ENCODE assay signal across 9 mouse cellular contexts in the genomic region with DNA sequence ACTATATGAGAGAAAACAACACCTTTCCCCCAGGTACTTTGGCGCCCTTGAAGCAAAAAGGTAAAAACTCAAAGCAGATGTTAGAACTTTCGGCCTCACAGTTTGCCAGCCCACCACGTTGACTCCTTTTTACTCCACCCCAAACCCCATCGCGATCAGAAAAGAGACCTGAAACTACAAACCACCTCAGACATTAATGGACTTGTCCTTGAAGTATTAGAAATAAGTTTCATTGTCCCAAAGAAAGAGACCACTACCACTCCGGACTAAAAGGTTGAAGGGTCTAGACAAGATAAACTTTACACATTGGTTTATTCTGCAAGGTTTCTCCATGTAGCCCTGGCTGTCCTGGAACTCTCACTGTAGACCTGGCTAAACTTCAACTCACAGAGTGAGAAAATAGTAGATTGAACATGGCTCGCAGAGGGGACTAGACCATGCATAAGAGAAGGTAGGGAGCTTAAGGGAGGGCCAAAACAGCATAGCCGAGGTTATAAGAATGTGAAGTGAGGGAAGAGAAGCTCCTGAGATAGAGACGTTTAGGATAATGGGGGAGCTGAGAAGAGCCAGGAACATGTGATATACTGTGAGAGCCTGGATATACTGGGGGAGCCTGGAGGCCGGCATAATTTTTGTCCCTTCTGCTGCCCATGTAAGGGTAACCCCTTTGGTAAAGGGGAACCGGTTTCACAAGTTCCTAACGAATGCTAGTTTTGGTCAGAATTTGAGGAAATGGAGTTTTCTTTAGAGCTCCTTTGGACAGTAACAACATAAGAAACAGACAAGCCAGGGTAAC. TPM values are rescaled to one million over a fixed set of nuclear protein-coding genes. Genes with fewer than 3 reads are reported as not detected.
A peak's percentile ranks its signal among the peaks of the same experiment; 100 is the strongest.
DNase-seq lines count a peak whose midpoint lies in the region; ATAC-seq and TF ChIP-seq lines count a peak whose summit lies in the region.
"Had no signal": no experiment of that assay in that cellular context is flagged by ENCODE, and none has a peak within 500 bp of the region (broad histone marks: within the 10 kb centered on the region; RNA-seq: fewer than 3 reads in every experiment).

No protein-coding gene starts in this region.

- no peak for TF ChIP-seq POLR2A in testis, adult 2 months (IDR thresholded peaks at IDR 0.05; ENCODE audit: control insufficient read depth, low read depth, low read length)

- WGBS in liver, embryonic 15.5 days (ENCODE audit: insufficient replicate concordance): 48% methylated on average over 12 of the region's 12 CpGs

- ATAC-seq in granulocyte monocyte progenitor cell, adult 5-6 weeks (replicated peaks; ENCODE audit: poor library complexity, severe bottlenecking): peak; percentile 55
- no peak for ATAC-seq in liver, embryonic 15.5 days (ENCODE audit: insufficient read depth)

- H3K9ac ChIP-seq in liver, embryonic 15.5 days: peak overlapping the region; percentile 51

- no peak for DNase-seq in testis, postnatal 10 days (ENCODE audit: low spot score)
- no peak for DNase-seq in embryo, embryonic 10 days (ENCODE audit: low spot score)
- no peak for DNase-seq in layer of hippocampus, adult 8-10 months (ENCODE audit: low spot score in 2 of 2)
- DNase-seq in gastrocnemius, postnatal 25 days: no peak

- peak overlapping the region; percentile 71 for H3K4me3 ChIP-seq in testis, adult 2 months (ENCODE audit: control insufficient read depth, low read depth, low read length)
- peak overlapping the region; percentile 72 for H3K4me3 ChIP-seq in liver, embryonic 15.5 days (replicated peaks)

- TF ChIP-seq CTCF in testis, adult 2 months (IDR thresholded peaks at IDR 0.05; ENCODE audit: control insufficient read depth, insufficient read depth, insufficient replicate concordance, low read depth, low read length): no peak

- H3K36me3 ChIP-seq in testis, adult 2 months (ENCODE audit: control insufficient read depth, insufficient read depth, low read length): no peaks in the 10 kb centered on the region
- H3K36me3 ChIP-seq in liver, embryonic 15.5 days (replicated peaks): peaks cover 28% of the 10 kb centered on the region

- no peaks in the 10 kb centered on the region for H3K27me3 ChIP-seq in testis, adult 2 months (ENCODE audit: control insufficient read depth, insufficient read depth, low read length)
- no peaks in the 10 kb centered on the region for H3K27me3 ChIP-seq in liver, embryonic 15.5 days

- peak overlapping the region; percentile 16; the same call in 1 of the 2 replicates for H3K27ac ChIP-seq in testis, adult 2 months (ENCODE audit: control insufficient read depth, insufficient read depth, low read depth, low read length)
- peak overlapping the region; percentile 82 for H3K27ac ChIP-seq in liver, embryonic 15.5 days (replicated peaks)

- H3K4me1 ChIP-seq in testis, adult 2 months (ENCODE audit: control insufficient read depth, insufficient read depth, low read length): peaks cover 9% of the 10 kb centered on the region
- peaks cover 47% of the 10 kb centered on the region for H3K4me1 ChIP-seq in liver, embryonic 15.5 days (replicated peaks)

- H3K4me2 ChIP-seq in liver, embryonic 15.5 days: peak overlapping the region; percentile 84

- H3K9me3 ChIP-seq in liver, embryonic 15.5 days (replicated peaks): no peaks in the 10 kb centered on the region

RNA-seq across cellular contexts. Expression of a gene that starts 0.9 kb away (rescaled TPM):
- polyA plus RNA-seq in testis, adult 2 months (2012; rRNA removed): 109 and 114 TPM in 2 replicates
- total RNA-seq in granulocyte monocyte progenitor cell, adult 5-6 weeks (2014; fragmentation: Nextera tagmentation): 161 and 178 TPM in 2 replicates
- total RNA-seq in granulocyte monocyte progenitor cell, adult 5-6 weeks (2017): 198 and 245 TPM in 2 replicates
- 339 and 359 TPM in 2 replicates for polyA plus RNA-seq in liver, embryonic 15.5 days (2015; fragmentation: Nextera tagmentation; extraction: Ambion mirVana)
- 100 to 1,000 TPM in 2 of 4 experiments, 10 to 100 TPM in 2; 84.1 to 119 (median 97.3) TPM for total RNA-seq in layer of hippocampus, adult 8-10 months (2022)
- 10 to 100 TPM; 26.0 to 27.8 TPM for total RNA-seq in gastrocnemius, postnatal 25 days (2021)

RNA-seq across cellular contexts. Expression of a gene that starts 1.8 kb away (rescaled TPM):
- polyA plus RNA-seq in testis, adult 2 months (2012; rRNA removed): not detected in 2 replicates
- not detected in 2 replicates for total RNA-seq in granulocyte monocyte progenitor cell, adult 5-6 weeks (2014; fragmentation: Nextera tagmentation)
- total RNA-seq in granulocyte monocyte progenitor cell, adult 5-6 weeks (2017): not detected in 2 replicates
- polyA plus RNA-seq in liver, embryonic 15.5 days (2015; fragmentation: Nextera tagmentation; extraction: Ambion mirVana): not detected in 2 replicates
- total RNA-seq in layer of hippocampus, adult 8-10 months (2022): under 1 TPM in 1 of 4 experiments, not detected in 3; 0.18 TPM
- total RNA-seq in gastrocnemius, postnatal 25 days (2021): not detected
- total RNA-seq: hematopoietic stem cell, adult 5-6 weeks had no signal

RNA-seq across cellular contexts. Expression of a gene that starts 9.6 kb away (rescaled TPM):
- 7.3 and 9.0 TPM in 2 replicates for polyA plus RNA-seq in testis, adult 2 months (2012; rRNA removed)
- total RNA-seq in granulocyte monocyte progenitor cell, adult 5-6 weeks (2014; fragmentation: Nextera tagmentation): 34.0 and 34.2 TPM in 2 replicates
- 11.4 and 19.3 TPM in 2 replicates for total RNA-seq in granulocyte monocyte progenitor cell, adult 5-6 weeks (2017)
- polyA plus RNA-seq in liver, embryonic 15.5 days (2015; fragmentation: Nextera tagmentation; extraction: Ambion mirVana): 3.0 and 4.0 TPM in 2 replicates
- total RNA-seq in layer of hippocampus, adult 8-10 months (2022): 100 to 1,000 TPM; 144 to 149 (median 146) TPM
- 10 to 100 TPM; 17.7 to 19.6 TPM for total RNA-seq in gastrocnemius, postnatal 25 days (2021)

RNA-seq across cellular contexts. Expression of a gene that starts 33.2 kb away (rescaled TPM):
- not detected in 2 replicates for polyA plus RNA-seq in testis, adult 2 months (2012; rRNA removed)
- total RNA-seq in granulocyte monocyte progenitor cell, adult 5-6 weeks (2014; fragmentation: Nextera tagmentation): 0.32 TPM in 1 of 2 replicates, not detected in the other
- 0.26 and 0.43 TPM in 2 replicates for total RNA-seq in granulocyte monocyte progenitor cell, adult 5-6 weeks (2017)
- 102 and 104 TPM in 2 replicates for polyA plus RNA-seq in liver, embryonic 15.5 days (2015; fragmentation: Nextera tagmentation; extraction: Ambion mirVana)
- under 1 TPM in 1 of 4 experiments, not detected in 3; 0.14 TPM for total RNA-seq in layer of hippocampus, adult 8-10 months (2022)
- not detected for total RNA-seq in gastrocnemius, postnatal 25 days (2021)
- total RNA-seq: adrenal gland, postnatal 25 days had no signal

RNA-seq across cellular contexts. Expression of a gene that starts 57.3 kb away (rescaled TPM):
- 1.7 and 2.2 TPM in 2 replicates for polyA plus RNA-seq in testis, adult 2 months (2012; rRNA removed)
- total RNA-seq in granulocyte monocyte progenitor cell, adult 5-6 weeks (2014; fragmentation: Nextera tagmentation): 0.77 TPM in 1 of 2 replicates, not detected in the other
- 0.56 and 0.82 TPM in 2 replicates for total RNA-seq in granulocyte monocyte progenitor cell, adult 5-6 weeks (2017)
- 0.43 and 0.45 TPM in 2 replicates for polyA plus RNA-seq in liver, embryonic 15.5 days (2015; fragmentation: Nextera tagmentation; extraction: Ambion mirVana)
- 10 to 100 TPM; 13.3 to 15.2 (median 14.2) TPM for total RNA-seq in layer of hippocampus, adult 8-10 months (2022)
- under 1 TPM in 1 of 2 experiments, not detected in 1; 0.43 TPM for total RNA-seq in gastrocnemius, postnatal 25 days (2021)

Comparison
In these comparisons a context has a peak if more than half of its experiments do, and no peak if none do; other contexts are left out.
1. RNA of a gene that starts 9.6 kb away (total RNA-seq): 144 to 149 TPM in layer of hippocampus, adult 8-10 months; 11.4 to 34.2 TPM in granulocyte monocyte progenitor cell, adult 5-6 weeks and 17.7 to 19.6 TPM in gastrocnemius, postnatal 25 days; every median in the first group is over 4 times any median in the second.